Mouse (Mus musculus): Measurements from ENCODE around the gene Krt26. TPM values are rescaled to one million over a fixed set of nuclear protein-coding genes. Genes with fewer than 3 reads are reported as not detected.

The Krt26 gene
- polyA plus RNA-seq, 1 experiment from 2014 or later, result 0.42 TPM

GRCm38 (mm10) chr11:99279986-99280385 is 57.8 kb downstream of the Krt26 start:
- no peak for ATAC-seq (ENCODE audit: low read depth)
- WGBS, result 71% methylated on average over 5 of the region's 5 CpGs
- H3K27ac ChIP-seq (replicated peaks; ENCODE audit: low read depth, low read length), result no peak overlapping the region
- no peak overlapping the region for H3K4me3 ChIP-seq (ENCODE audit: low read depth, low read length)
- no peaks in the 10 kb centered on the region for H3K9me3 ChIP-seq (ENCODE audit: control insufficient read depth, low read length)
- DNase-seq (ENCODE audit: low spot score), result no peak
- no peaks in the 10 kb centered on the region for H3K36me3 ChIP-seq (ENCODE audit: control insufficient read depth, insufficient read depth, low read length)
- no peak overlapping the region for H3K4me2 ChIP-seq (ENCODE audit: low read depth, low read length)
- no peaks in the 10 kb centered on the region for H3K27me3 ChIP-seq (replicated peaks; ENCODE audit: control insufficient read depth, insufficient read depth, low read length)
- H3K9ac ChIP-seq (ENCODE audit: low read depth, low read length), result no peak overlapping the region
- peaks cover 8% of the 10 kb centered on the region; the same call in 1 of the 2 replicates for H3K4me1 ChIP-seq (ENCODE audit: control insufficient read depth, insufficient read depth, low read length)

Other genes with a start within 250 kb of the Krt26 start
- gene Tns4, start 248.7 kb downstream of the Krt26 start, polyA plus RNA-seq (2014; fragmentation: Nextera tagmentation; extraction: Ambion mirVana), result 0.81 and 1.0 TPM in 2 replicates
- gene Ccr7, start 182.9 kb downstream of the Krt26 start, polyA plus RNA-seq (2014; fragmentation: Nextera tagmentation; extraction: Ambion mirVana), result 0.33 and 0.50 TPM in 2 replicates
- gene Smarce1, start 106.9 kb downstream of the Krt26 start, polyA plus RNA-seq (2014; fragmentation: Nextera tagmentation; extraction: Ambion mirVana), result 130 and 146 TPM in 2 replicates
- 0.66 and 0.70 TPM in 2 replicates for gene Krt222, start 93.9 kb downstream of the Krt26 start, polyA plus RNA-seq (2014; fragmentation: Nextera tagmentation; extraction: Ambion mirVana)
- gene Krt24, start 52.7 kb downstream of the Krt26 start, polyA plus RNA-seq (2014; fragmentation: Nextera tagmentation; extraction: Ambion mirVana), result 0.10 and 0.26 TPM in 2 replicates
- gene Krt25, start 15.0 kb downstream of the Krt26 start, polyA plus RNA-seq (2014; fragmentation: Nextera tagmentation; extraction: Ambion mirVana), result 4.4 and 6.2 TPM in 2 replicates
- 3.2 and 6.1 TPM in 2 replicates for gene Krt27, start 13.1 kb upstream of the Krt26 start, polyA plus RNA-seq (2014; fragmentation: Nextera tagmentation; extraction: Ambion mirVana)
- 2.8 and 3.4 TPM in 2 replicates for gene Krt28, start 36.9 kb upstream of the Krt26 start, polyA plus RNA-seq (2014; fragmentation: Nextera tagmentation; extraction: Ambion mirVana)
- 76.8 and 167 TPM in 2 replicates for gene Krt10, start 51.4 kb upstream of the Krt26 start, polyA plus RNA-seq (2014; fragmentation: Nextera tagmentation; extraction: Ambion mirVana)
- gene Krt12, start 84.3 kb upstream of the Krt26 start, polyA plus RNA-seq (2014; fragmentation: Nextera tagmentation; extraction: Ambion mirVana), result 0.22 TPM in 1 of 2 replicates, not detected in the other
- 0.33 TPM in 1 of 2 replicates, not detected in the other for gene Krt20, start 100.2 kb upstream of the Krt26 start, polyA plus RNA-seq (2014; fragmentation: Nextera tagmentation; extraction: Ambion mirVana)
- 8.7 and 11.9 TPM in 2 replicates for gene Krt23, start 155.2 kb upstream of the Krt26 start, polyA plus RNA-seq (2014; fragmentation: Nextera tagmentation; extraction: Ambion mirVana)
- not detected in 2 replicates for gene Krt39, start 183.4 kb upstream of the Krt26 start, polyA plus RNA-seq (2014; fragmentation: Nextera tagmentation; extraction: Ambion mirVana)
- gene Krt40, start 205.2 kb upstream of the Krt26 start, polyA plus RNA-seq (2014; fragmentation: Nextera tagmentation; extraction: Ambion mirVana), result not detected in 2 replicates
- 1.0 TPM in 1 of 2 replicates, not detected in the other for gene Krtap3-3, start 212.9 kb upstream of the Krt26 start, polyA plus RNA-seq (2014; fragmentation: Nextera tagmentation; extraction: Ambion mirVana)
- gene Krtap3-2, start 218.9 kb upstream of the Krt26 start, polyA plus RNA-seq (2014; fragmentation: Nextera tagmentation; extraction: Ambion mirVana), result not detected in 2 replicates
- gene Gm11939, start 221.5 kb upstream of the Krt26 start, polyA plus RNA-seq (2014; fragmentation: Nextera tagmentation; extraction: Ambion mirVana), result not detected in 2 replicates
- 0.51 TPM in 1 of 2 replicates, not detected in the other for gene Krtap3-1, start 228.7 kb upstream of the Krt26 start, polyA plus RNA-seq (2014; fragmentation: Nextera tagmentation; extraction: Ambion mirVana)
- not detected in 2 replicates for gene Krtap1-5, start 243.1 kb upstream of the Krt26 start, polyA plus RNA-seq (2014; fragmentation: Nextera tagmentation; extraction: Ambion mirVana)
- not detected in 2 replicates for gene Krtap1-4, start 245.7 kb upstream of the Krt26 start, polyA plus RNA-seq (2014; fragmentation: Nextera tagmentation; extraction: Ambion mirVana)